32 mouse cellular contexts compared by ENCODE assay signal in genomic region chr13:78658285-78658684, GRCm38 (mm10).
DNase-seq lines count a peak whose midpoint lies in the region; ATAC-seq lines count a peak whose summit lies in the region.
"Had no signal": no experiment of that assay in that cellular context is flagged by ENCODE, and none has a peak within 500 bp of the region (broad histone marks: within the 10 kb centered on the region; RNA-seq: fewer than 3 reads in every experiment).

No protein-coding gene starts in this region.

- 90% methylated on average over 7 of the region's 7 CpGs for WGBS in neural tube, embryonic 15.5 days
- 79% methylated on average over 7 of the region's 7 CpGs for WGBS in kidney, embryonic 14.5 days

- no peak overlapping the region for H3K27ac ChIP-seq in neural tube, embryonic 15.5 days (replicated peaks)
- H3K27ac ChIP-seq in kidney, embryonic 14.5 days (ENCODE audit: low read depth, low read length), result no peak overlapping the region
- H3K27ac ChIP-seq: embryonic facial prominence, embryonic 10.5 days; embryonic facial prominence, embryonic 15.5 days; forebrain, embryonic 12.5 days; gastrocnemius, adult 2 months; hindbrain, embryonic 13.5 days; layer of hippocampus, adult 2 months; limb, embryonic 10.5 days; limb, embryonic 15.5 days; liver, embryonic 13.5 days had no signal

- DNase-seq in right cerebral cortex, adult 18-20 months, result peak; percentile 60
- no peak for DNase-seq in right cerebral cortex, postnatal 14 days
- DNase-seq in frontal cortex, postnatal 10 days (ENCODE audit: low spot score in 2 of 2), result peak; percentile 11 to 16
- peak; percentile 34 to 89 for DNase-seq in left cerebral cortex, postnatal 25 days (ENCODE audit: low spot score in 2 of 2)
- DNase-seq in layer of hippocampus, postnatal 10 days (ENCODE audit: low spot score in 2 of 2), result no peak
- DNase-seq: adrenal gland, postnatal 25 days; cerebellum, adult 18-20 months; cerebellum, postnatal 10 days; forebrain, postnatal 0 days; gastrocnemius, adult 2 months; gastrocnemius, postnatal 36 days; heart, adult 18-20 months; heart, postnatal 36 days; kidney, adult 9 months; kidney, postnatal 14 days; liver, embryonic 13.5 days; lung, adult 18-20 months; lung, postnatal 10 days; midbrain, embryonic 14.5 days; retina, postnatal 1 day; thymus, postnatal 4 days had no signal

- no peaks in the 10 kb centered on the region for H3K36me3 ChIP-seq in neural tube, embryonic 15.5 days
- H3K36me3 ChIP-seq in kidney, embryonic 14.5 days (ENCODE audit: control insufficient read depth, insufficient read depth, low read length), result no peaks in the 10 kb centered on the region
- H3K36me3 ChIP-seq: embryonic facial prominence, embryonic 10.5 days; embryonic facial prominence, embryonic 15.5 days; forebrain, embryonic 12.5 days; hindbrain, embryonic 13.5 days; limb, embryonic 10.5 days; limb, embryonic 15.5 days; liver, embryonic 13.5 days had no signal

- intact Hi-C loops in left cerebral cortex, postnatal 25 days (cut with DNase I), result loop anchor here (1.0 to 10.0 kb wide), 5 partner anchors 81 to 1129 kb away; no protein-coding TSS in a partner anchor

- H3K27me3 ChIP-seq in neural tube, embryonic 15.5 days (replicated peaks), result no peaks in the 10 kb centered on the region
- H3K27me3 ChIP-seq in kidney, embryonic 14.5 days (ENCODE audit: control insufficient read depth, insufficient read depth, low read length), result no peaks in the 10 kb centered on the region
- H3K27me3 ChIP-seq: embryonic facial prominence, embryonic 15.5 days; forebrain, embryonic 12.5 days; hindbrain, embryonic 13.5 days; limb, embryonic 15.5 days; liver, embryonic 13.5 days had no signal

- no peaks in the 10 kb centered on the region for H3K4me1 ChIP-seq in neural tube, embryonic 15.5 days
- no peaks in the 10 kb centered on the region for H3K4me1 ChIP-seq in kidney, embryonic 14.5 days (ENCODE audit: control insufficient read depth, insufficient read depth, low read length)
- H3K4me1 ChIP-seq: embryonic facial prominence, embryonic 15.5 days; forebrain, embryonic 12.5 days; hindbrain, embryonic 13.5 days; limb, embryonic 10.5 days; limb, embryonic 15.5 days; liver, embryonic 13.5 days had no signal

- no peaks in the 10 kb centered on the region for H3K9me3 ChIP-seq in neural tube, embryonic 15.5 days (replicated peaks)
- H3K9me3 ChIP-seq in kidney, embryonic 14.5 days (ENCODE audit: control insufficient read depth, low read length), result no peaks in the 10 kb centered on the region
- H3K9me3 ChIP-seq: embryonic facial prominence, embryonic 10.5 days; embryonic facial prominence, embryonic 15.5 days; forebrain, embryonic 12.5 days; hindbrain, embryonic 13.5 days; limb, embryonic 10.5 days; limb, embryonic 15.5 days; liver, embryonic 13.5 days had no signal

- H3K4me2 ChIP-seq in neural tube, embryonic 15.5 days, result no peak overlapping the region
- H3K4me2 ChIP-seq in kidney, embryonic 14.5 days (replicated peaks; ENCODE audit: low read depth, low read length), result no peak overlapping the region
- H3K4me2 ChIP-seq: embryonic facial prominence, embryonic 15.5 days; forebrain, embryonic 12.5 days; heart, embryonic 11.5 days; hindbrain, embryonic 13.5 days; limb, embryonic 15.5 days; liver, embryonic 13.5 days had no signal

- H3K4me3 ChIP-seq in neural tube, embryonic 15.5 days (replicated peaks), result no peak overlapping the region
- no peak overlapping the region for H3K4me3 ChIP-seq in kidney, embryonic 14.5 days (ENCODE audit: low read length)
- H3K4me3 ChIP-seq: embryonic facial prominence, embryonic 10.5 days; embryonic facial prominence, embryonic 15.5 days; forebrain, embryonic 12.5 days; gastrocnemius, adult 2 months; hindbrain, embryonic 13.5 days; layer of hippocampus, adult 2 months; limb, embryonic 10.5 days; limb, embryonic 15.5 days; liver, embryonic 13.5 days had no signal

- no peak overlapping the region for H3K9ac ChIP-seq in neural tube, embryonic 15.5 days (replicated peaks)
- no peak overlapping the region for H3K9ac ChIP-seq in kidney, embryonic 14.5 days (ENCODE audit: low read depth, low read length)
- H3K9ac ChIP-seq: embryonic facial prominence, embryonic 15.5 days; forebrain, embryonic 12.5 days; forebrain, postnatal 0 days; hindbrain, embryonic 13.5 days; limb, embryonic 15.5 days; liver, embryonic 13.5 days had no signal

- ATAC-seq in neural tube, embryonic 15.5 days (ENCODE audit: low FRiP score), result no peak
- no peak for ATAC-seq in kidney, embryonic 14.5 days (ENCODE audit: low FRiP score, low TSS enrichment)
- ATAC-seq: forebrain, postnatal 0 days; intestine, embryonic 16.5 days had no signal

Comparison
In these comparisons a context has a peak if more than half of its experiments do, and no peak if none do; other contexts are left out.
1. DNase-seq: peak in right cerebral cortex, adult 18-20 months (single experiment), frontal cortex, postnatal 10 days (2 of 2) and left cerebral cortex, postnatal 25 days (2 of 2); none in right cerebral cortex, postnatal 14 days (single experiment) and layer of hippocampus, postnatal 10 days (0 of 2).